Mouse (Mus musculus) lung, postnatal 0 days (tissue): ENCODE data around the gene Lrrfip2. TPM values are rescaled to one million over a fixed set of nuclear protein-coding genes. Genes with fewer than 3 reads are reported as not detected.
A peak's percentile ranks its signal among the peaks of the same experiment; 100 is the strongest.

Source experiments
- ATAC-seq: fragments of 200-750 bp; cut with Nextera tagmentation; 2 replicates; pipeline ENCODE4 v1.8.0; 2017; ENCODE audit warnings: moderate library complexity
- DNase-seq: peaks from one replicate; pipeline ENCODE4 v3.0.0-alpha.2; 2016; ENCODE audit warnings: low spot score
- H3K27ac ChIP-seq: fragments of 300-500 bp; sonication (generic); 2 replicates; pipeline ENCODE4 v1.5.1; 2014; ENCODE audit warnings: antibody characterized with exemption, mild to moderate bottlenecking, low read length, mixed read lengths
- H3K27me3 ChIP-seq: fragments of 300-500 bp; sonication (generic); replicated peaks from 2 replicates; pipeline ENCODE4 v1.6.1; 2014; ENCODE audit warnings: low read length, mixed read lengths; ENCODE audit not compliant: insufficient read depth
- H3K36me3 ChIP-seq: fragments of 300-500 bp; sonication (generic); 2 replicates; pipeline ENCODE4 v1.6.1; 2014; ENCODE audit warnings: low read length, mixed read lengths; ENCODE audit not compliant: insufficient read depth
- H3K4me1 ChIP-seq: fragments of 300-500 bp; sonication (generic); 2 replicates; pipeline ENCODE4 v1.6.1; 2014; ENCODE audit warnings: antibody characterized with exemption, low read depth, low read length, mixed read lengths; ENCODE audit not compliant: insufficient read depth
- H3K4me2 ChIP-seq: fragments of 300-500 bp; sonication (generic); replicated peaks from 2 replicates; pipeline ENCODE4 v1.6.1; 2014; ENCODE audit warnings: low read depth, mild to moderate bottlenecking, low read length, moderate library complexity, mixed read lengths
- H3K4me3 ChIP-seq: fragments of 300-500 bp; sonication (generic); 2 replicates; pipeline ENCODE4 v1.5.1; 2014; ENCODE audit warnings: low read depth, low read length
- H3K9ac ChIP-seq: fragments of 300-500 bp; sonication (generic); replicated peaks from 2 replicates; pipeline ENCODE4 v1.6.1; 2014; ENCODE audit warnings: low read depth, mild to moderate bottlenecking
- H3K9me3 ChIP-seq: fragments of 300-500 bp; sonication (generic); 2 replicates; pipeline ENCODE4 v1.6.1; 2016; ENCODE audit warnings: low read length, mixed read lengths
- CTCF ChIP-seq: IDR thresholded peaks from 2 replicates; pipeline ENCODE4 v1.5.1; 2016; ENCODE audit warnings: antibody characterized with exemption, mild to moderate bottlenecking
- EP300 ChIP-seq: IDR thresholded peaks from 2 replicates; pipeline ENCODE4 v1.6.1; 2016; ENCODE audit warnings: antibody characterized with exemption, mild to moderate bottlenecking, control low read depth
- WGBS: fragments of 180-500 bp; shearing (Covaris S2); extraction: QIAGEN DNeasy Blood & Tissue Kit; methylation state at CpG from one replicate; pipeline ENCODE4 v1.1.7; 2014; 5-methylcytosine and 5-hydroxymethylcytosine counted together
- polyA plus RNA-seq: library from polyadenylated mRNA; unstranded; fragments of >200 nt; fragmentation: Nextera tagmentation; extraction: Ambion mirVana; gene quantifications from 2 replicates; pipeline ENCODE4 v1.2.1, GENCODE M21; 2015

Lrrfip2 gene
- polyA plus RNA-seq, 1 experiment from 2014 or later: 54.2 TPM

GRCm38 (mm10) chr9:111081765-111082164 lies 35.6 kb upstream of the Lrrfip2 start:
- H3K4me3 ChIP-seq: no peak overlapping the region
- no peak overlapping the region for H3K9ac ChIP-seq
- ATAC-seq: no peak
- H3K9me3 ChIP-seq: no peaks in the 10 kb centered on the region
- H3K27ac ChIP-seq: no peak overlapping the region
- H3K4me1 ChIP-seq: no peaks in the 10 kb centered on the region
- DNase-seq: no peak
- WGBS: 71% methylated on average over 5 of the region's 5 CpGs
- H3K27me3 ChIP-seq: no peaks in the 10 kb centered on the region
- H3K4me2 ChIP-seq: no peak overlapping the region
- H3K36me3 ChIP-seq: no peaks in the 10 kb centered on the region
- no peak for TF ChIP-seq EP300
- TF ChIP-seq CTCF: no peak

DNA sequence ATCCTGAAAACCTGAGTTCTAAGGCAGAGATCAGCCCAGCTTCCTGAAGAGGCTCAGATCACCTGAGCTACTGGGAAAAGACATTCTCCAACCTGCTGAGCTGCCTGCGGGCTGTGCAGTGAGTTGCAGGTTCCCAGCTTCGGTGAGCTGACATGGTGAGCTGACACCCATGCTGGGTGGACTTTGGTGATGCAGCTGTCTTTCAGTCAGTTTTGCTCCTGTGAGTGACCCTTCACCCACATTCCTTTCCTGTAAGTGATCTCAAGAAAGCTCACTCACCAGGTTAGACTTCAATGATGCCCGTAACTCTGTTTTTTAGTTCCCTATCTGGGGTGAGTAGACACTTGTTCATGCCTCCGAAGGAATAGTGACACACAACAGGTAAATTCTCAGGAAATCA lies 32.1 kb upstream of the Lrrfip2 start:
- ATAC-seq: peak; percentile 18; the same call in 1 of the 2 replicates
- WGBS: 32% methylated on average over 4 of the region's 4 CpGs

DNA sequence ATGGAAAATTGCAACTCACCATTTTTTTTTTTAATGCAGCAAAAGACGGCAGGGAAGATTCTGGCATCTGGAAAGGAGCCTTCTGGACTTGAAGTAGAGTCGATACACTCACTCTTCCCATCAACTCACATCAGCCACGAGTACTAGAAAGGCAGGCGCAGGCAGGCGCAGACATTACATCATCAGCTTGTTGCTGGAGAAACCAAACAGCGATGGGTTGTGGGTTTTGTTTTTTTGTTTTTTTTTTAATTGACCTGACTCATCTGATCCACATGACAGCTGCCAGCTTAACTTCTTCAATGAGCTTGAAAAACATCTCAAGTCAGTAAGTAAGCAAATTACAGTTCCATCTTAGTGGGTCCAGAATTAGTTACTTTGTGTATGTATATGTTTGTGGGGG lies 31.3 kb upstream of the Lrrfip2 start:
- Histone ChIP-seq H3K27ac (no peak overlapping the region), H3K4me2 (no peak overlapping the region), H3K36me3 (no peaks in the 10 kb centered on the region), H3K9me3 (no peaks in the 10 kb centered on the region), H3K4me1 (no peaks in the 10 kb centered on the region), H3K9ac (no peak overlapping the region), H3K27me3 (no peaks in the 10 kb centered on the region), H3K4me3 (no peak overlapping the region)
- WGBS: 58% methylated on average over 6 of the region's 6 CpGs
- TF ChIP-seq EP300 (no peak), CTCF (no peak)
- no peak for ATAC-seq
- no peak for DNase-seq

More for the DNA sequence above, 32.1 kb upstream of the Lrrfip2 start:
- Histone ChIP-seq H3K27ac (no peak overlapping the region), H3K4me3 (no peak overlapping the region), H3K9ac (no peak overlapping the region), H3K36me3 (no peaks in the 10 kb centered on the region), H3K27me3 (no peaks in the 10 kb centered on the region), H3K4me1 (no peaks in the 10 kb centered on the region), H3K4me2 (no peak overlapping the region), H3K9me3 (no peaks in the 10 kb centered on the region)
- peak; percentile 22 for DNase-seq
- TF ChIP-seq EP300 (peak; percentile 40; the same call in 1 of the 2 replicates), CTCF (no peak)

DNA sequence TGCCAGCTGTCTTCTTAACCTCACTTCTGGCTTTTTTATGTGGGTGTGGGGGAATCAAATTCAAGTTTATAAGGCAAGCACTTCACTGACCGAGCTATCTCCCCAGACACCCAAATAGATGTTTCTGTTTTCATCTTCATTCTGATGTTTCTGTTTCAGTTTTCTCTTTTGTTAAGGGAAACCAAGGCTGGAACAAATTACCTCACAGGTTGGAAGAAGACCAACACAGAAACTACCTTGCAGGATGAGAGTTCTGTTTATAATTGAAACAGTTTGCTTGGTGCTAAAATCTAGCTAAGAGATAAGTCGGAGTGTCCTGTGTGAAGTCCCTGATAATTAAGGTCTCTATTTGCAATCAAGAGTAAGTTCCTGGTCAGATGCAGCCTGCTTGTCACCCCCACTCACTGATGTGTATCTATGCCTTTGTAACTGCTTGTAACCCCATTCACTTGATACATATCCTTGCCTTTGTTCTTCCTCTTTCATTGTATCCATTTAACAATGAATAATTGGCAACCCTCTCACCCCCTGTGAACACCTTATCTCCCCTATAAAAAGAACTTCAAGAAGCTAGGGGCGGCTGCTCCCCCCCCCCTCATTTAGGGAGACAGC lies 30.3 kb upstream of the Lrrfip2 start:
- Histone ChIP-seq H3K4me1 (no peaks in the 10 kb centered on the region), H3K27me3 (no peaks in the 10 kb centered on the region), H3K9me3 (no peaks in the 10 kb centered on the region), H3K4me3 (no peak overlapping the region), H3K27ac (no peak overlapping the region), H3K9ac (no peak overlapping the region), H3K4me2 (no peak overlapping the region), H3K36me3 (no peaks in the 10 kb centered on the region)
- TF ChIP-seq CTCF (no peak), EP300 (no peak)
- WGBS: 27% methylated on average over 3 of the region's 3 CpGs
- DNase-seq: no peak
- no peak for ATAC-seq

DNA sequence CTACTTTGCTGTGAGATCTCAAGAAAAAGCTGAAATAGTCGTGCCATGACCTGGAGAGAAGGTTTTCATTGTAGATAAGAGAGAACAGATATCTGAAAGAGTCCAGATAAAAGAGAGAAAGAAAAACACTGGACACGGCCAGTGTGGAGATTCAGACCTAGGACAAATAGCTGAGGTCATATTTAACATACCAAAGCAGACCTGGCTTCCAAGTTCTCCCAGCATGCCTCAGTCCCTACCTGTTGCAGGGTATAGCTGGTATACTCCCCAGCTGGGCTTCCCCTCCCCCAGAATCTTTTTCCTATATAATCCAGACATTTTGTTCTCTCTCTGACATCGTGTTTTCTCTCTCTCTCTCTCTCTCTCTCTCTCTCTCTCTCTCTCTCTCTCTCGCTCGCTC lies 29.4 kb upstream of the Lrrfip2 start:
- Histone ChIP-seq H3K27me3 (no peaks in the 10 kb centered on the region), H3K9me3 (no peaks in the 10 kb centered on the region), H3K36me3 (no peaks in the 10 kb centered on the region), H3K9ac (no peak overlapping the region), H3K27ac (no peak overlapping the region), H3K4me1 (no peaks in the 10 kb centered on the region), H3K4me2 (no peak overlapping the region), H3K4me3 (no peak overlapping the region)
- 6% methylated on average over 5 of the region's 5 CpGs for WGBS
- TF ChIP-seq EP300 (peak; percentile 37; the same call in 1 of the 2 replicates), CTCF (no peak)
- DNase-seq (no peak), ATAC-seq (peak; percentile 58)

DNA sequence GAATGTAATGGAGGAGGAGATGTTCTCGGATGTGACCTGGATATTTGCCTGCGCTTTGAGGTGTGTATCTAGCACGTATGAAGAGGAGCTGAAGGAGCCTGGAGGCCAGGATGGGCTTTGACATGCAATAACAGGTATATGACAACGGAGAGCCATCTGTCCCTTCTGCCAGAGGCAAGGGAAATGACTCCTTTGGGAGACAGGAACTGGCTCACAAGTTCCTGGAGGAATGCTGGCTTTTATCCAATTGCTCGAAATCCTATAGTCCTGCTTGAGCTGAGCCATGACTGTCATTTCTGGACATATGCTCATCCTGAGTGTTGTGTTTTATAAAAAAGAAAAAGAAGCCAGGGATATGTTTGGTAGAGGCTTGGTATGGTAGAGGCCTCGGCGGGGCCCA lies 28.5 kb upstream of the Lrrfip2 start:
- ATAC-seq (no peak), DNase-seq (peak; percentile 54)
- H3K27me3 ChIP-seq: no peaks in the 10 kb centered on the region
- WGBS: 38% methylated on average over 7 of the region's 7 CpGs
- no peaks in the 10 kb centered on the region for H3K4me1 ChIP-seq
- H3K4me3 ChIP-seq: no peak overlapping the region
- H3K27ac ChIP-seq: no peak overlapping the region
- no peak overlapping the region for H3K4me2 ChIP-seq
- no peak overlapping the region for H3K9ac ChIP-seq
- TF ChIP-seq EP300 (no peak), CTCF (no peak)
- no peaks in the 10 kb centered on the region for H3K9me3 ChIP-seq
- no peaks in the 10 kb centered on the region for H3K36me3 ChIP-seq
